Mouse (Mus musculus) adipocyte (in vitro differentiated cells): ENCODE data around the gene Anapc16.

Source experiments
- DNase-seq: peaks from one replicate; pipeline ENCODE4 v3.0.0-alpha.2; 2016; ENCODE audit warnings: low spot score

Anapc16 gene

GRCm38 (mm10) chr10:59949783-59950605 lies 52.9 kb downstream of the Anapc16 start:
- DNase-seq: peak; percentile 30

GRCm38 (mm10) chr10:59949255-59949648 lies 53.7 kb downstream of the Anapc16 start:
- peak; percentile 54 for DNase-seq

- peak; percentile 78 for DNase-seq
Measured at GRCm38 (mm10) chr10:59948363-59949254, 54.3 kb downstream of the Anapc16 start.

- peak; percentile 81 for DNase-seq
Measured at GRCm38 (mm10) chr10:59947296-59948073, 55.5 kb downstream of the Anapc16 start.

- no peak for DNase-seq
Measured at GRCm38 (mm10) chr10:59946362-59946761, 56.6 kb downstream of the Anapc16 start.

GRCm38 (mm10) chr10:59945416-59945815 lies 57.5 kb downstream of the Anapc16 start:
- DNase-seq: no peak

GRCm38 (mm10) chr10:59943421-59943989 lies 59.4 kb downstream of the Anapc16 start:
- peak; percentile 58 for DNase-seq

GRCm38 (mm10) chr10:59942847-59943420 lies 60.0 kb downstream of the Anapc16 start:
- no peak for DNase-seq

- no peak for DNase-seq
Measured at GRCm38 (mm10) chr10:59942281-59942846, 60.6 kb downstream of the Anapc16 start.

GRCm38 (mm10) chr10:59939081-59939480 lies 63.9 kb downstream of the Anapc16 start:
- DNase-seq: no peak

GRCm38 (mm10) chr10:59938662-59939061 lies 64.3 kb downstream of the Anapc16 start:
- no peak for DNase-seq
